Mouse (Mus musculus) heart, postnatal 0 days (tissue): ENCODE data around the gene Elmsan1.

Experiments
- CTCF ChIP-seq: IDR thresholded peaks from 2 replicates; pipeline ENCODE4 v1.5.1; 2016; ENCODE audit warnings: antibody characterized with exemption, control low read depth, low read depth
- EP300 ChIP-seq: IDR thresholded peaks from 2 replicates; pipeline ENCODE4 v1.6.1; 2016; ENCODE audit warnings: antibody characterized with exemption, low read depth

DNA sequence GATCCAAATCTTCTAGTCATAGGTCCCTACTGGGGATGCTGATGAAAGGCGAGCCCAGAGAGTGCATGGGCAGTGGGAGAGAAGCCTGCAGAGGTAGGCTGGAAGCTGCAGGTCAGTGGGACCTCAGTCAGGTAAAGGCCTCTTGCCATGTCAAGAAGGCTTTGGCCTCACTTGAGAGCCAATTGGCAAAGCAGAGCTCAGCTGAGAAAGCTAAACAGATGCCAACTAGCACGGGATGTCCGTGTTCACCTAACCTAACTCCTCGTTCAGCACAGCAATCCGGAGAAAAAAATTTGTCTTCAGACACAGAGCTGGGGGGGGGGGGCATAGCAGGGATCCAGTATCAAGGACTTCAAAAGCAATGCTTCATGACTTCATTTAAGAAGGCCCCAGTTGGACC lies 33.7 kb downstream of the Elmsan1 start:
- no peak for TF ChIP-seq CTCF
- no peak for TF ChIP-seq EP300
